Mouse (Mus musculus) neural tube, embryonic 11.5 days (tissue): ENCODE data around the gene Rev1. TPM values are rescaled to one million over a fixed set of nuclear protein-coding genes. Genes with fewer than 3 reads are reported as not detected.

Experiments used
- ATAC-seq: fragments of 200-750 bp; cut with Nextera tagmentation; 2 replicates; pipeline ENCODE4 v1.8.0; 2017; ENCODE audit warnings: moderate number of reproducible peaks, mild to moderate bottlenecking, moderate TSS enrichment, moderate library complexity; ENCODE audit not compliant: insufficient read depth, low FRiP score, low TSS enrichment
- DNase-seq: peaks from one replicate; pipeline ENCODE4 v3.0.0-alpha.2; 2015; ENCODE audit warnings: low spot score
- H3K27ac ChIP-seq: fragments of 300-500 bp; sonication (generic); 2 replicates; pipeline ENCODE4 v1.5.1; 2014; ENCODE audit warnings: low read depth, mild to moderate bottlenecking, low read length
- H3K27me3 ChIP-seq: fragments of 300-500 bp; sonication (generic); 2 replicates; pipeline ENCODE4 v1.6.1; 2014; ENCODE audit warnings: mild to moderate bottlenecking, low read length, mixed read lengths; ENCODE audit not compliant: control insufficient read depth, insufficient read depth
- H3K36me3 ChIP-seq: fragments of 300-500 bp; sonication (generic); 2 replicates; pipeline ENCODE4 v1.6.1; 2014; ENCODE audit warnings: mild to moderate bottlenecking, low read length, moderate library complexity, mixed read lengths; ENCODE audit not compliant: control insufficient read depth, insufficient read depth
- H3K4me1 ChIP-seq: fragments of 300-500 bp; sonication (generic); 2 replicates; pipeline ENCODE4 v1.6.1; 2014; ENCODE audit warnings: low read length, mixed read lengths; ENCODE audit not compliant: control insufficient read depth, insufficient read depth
- H3K4me2 ChIP-seq: fragments of 300-500 bp; sonication (generic); 2 replicates; pipeline ENCODE4 v1.6.1; 2014; ENCODE audit warnings: low read depth, mild to moderate bottlenecking, moderate library complexity
- H3K4me3 ChIP-seq: fragments of 300-500 bp; sonication (generic); 2 replicates; pipeline ENCODE4 v1.5.1; 2014; ENCODE audit warnings: low read depth, low read length
- H3K9ac ChIP-seq: fragments of 300-500 bp; sonication (generic); 2 replicates; pipeline ENCODE4 v1.6.1; 2014; ENCODE audit warnings: mild to moderate bottlenecking, low read length
- H3K9me3 ChIP-seq: fragments of 300-500 bp; sonication (generic); 2 replicates; pipeline ENCODE4 v1.6.1; 2016; ENCODE audit warnings: low read length; ENCODE audit not compliant: control insufficient read depth
- WGBS: fragments of 180-500 bp; shearing (Covaris S2); extraction: QIAGEN DNeasy Blood & Tissue Kit; methylation state at CpG from one replicate; pipeline ENCODE4 v1.1.7; 2014; 5-methylcytosine and 5-hydroxymethylcytosine counted together
- polyA plus RNA-seq: library from polyadenylated mRNA; unstranded; fragments of >200 nt; fragmentation: Nextera tagmentation; extraction: Ambion mirVana; gene quantifications from 2 replicates; pipeline ENCODE4 v1.2.1, GENCODE M21; 2014

The Rev1 gene
- polyA plus RNA-seq, 1 experiment from 2014 or later, result 25.7 TPM

GRCm38 (mm10) chr1:38139396-38139795 is 9.8 kb upstream of the Rev1 start:
- no peak overlapping the region for H3K27ac ChIP-seq
- 88% methylated on average over 2 of the region's 2 CpGs for WGBS
- DNase-seq (no peak), ATAC-seq (no peak)
- no peaks in the 10 kb centered on the region for H3K27me3 ChIP-seq
- no peak overlapping the region for H3K9ac ChIP-seq
- no peak overlapping the region for H3K4me3 ChIP-seq
- no peaks in the 10 kb centered on the region for H3K36me3 ChIP-seq
- H3K4me1 ChIP-seq, result no peaks in the 10 kb centered on the region
- no peak overlapping the region for H3K4me2 ChIP-seq
- no peaks in the 10 kb centered on the region for H3K9me3 ChIP-seq

GRCm38 (mm10) chr1:38132942-38133341 is 3.3 kb upstream of the Rev1 start:
- no peak overlapping the region for H3K4me2 ChIP-seq
- 77% methylated on average over 6 of the region's 6 CpGs for WGBS
- H3K27ac ChIP-seq, result no peak overlapping the region
- H3K4me1 ChIP-seq, result peaks cover 8% of the 10 kb centered on the region; the same call in 1 of the 2 replicates
- no peak overlapping the region for H3K9ac ChIP-seq
- no peak overlapping the region for H3K4me3 ChIP-seq
- H3K27me3 ChIP-seq, result no peaks in the 10 kb centered on the region
- no peaks in the 10 kb centered on the region for H3K36me3 ChIP-seq
- H3K9me3 ChIP-seq, result no peaks in the 10 kb centered on the region
- ATAC-seq (no peak), DNase-seq (no peak)

GRCm38 (mm10) chr1:38130715-38131483 is 1.3 kb upstream of the Rev1 start:
- H3K27me3 ChIP-seq, result no peaks in the 10 kb centered on the region
- no peak for ATAC-seq
- no peaks in the 10 kb centered on the region for H3K36me3 ChIP-seq
- no peak overlapping the region for H3K4me3 ChIP-seq
- no peak overlapping the region for H3K9ac ChIP-seq
- 49% methylated on average over 10 of the region's 10 CpGs for WGBS
- no peak overlapping the region for H3K27ac ChIP-seq
- peaks cover 19% of the 10 kb centered on the region for H3K4me1 ChIP-seq
- peak; percentile 43 for DNase-seq
- H3K9me3 ChIP-seq, result no peaks in the 10 kb centered on the region
- H3K4me2 ChIP-seq, result no peak overlapping the region

- 0% methylated on average over 38 of the region's 68 CpGs for WGBS
- no peaks in the 10 kb centered on the region for H3K27me3 ChIP-seq
- H3K4me1 ChIP-seq, result peaks cover 19% of the 10 kb centered on the region
- H3K9me3 ChIP-seq, result no peaks in the 10 kb centered on the region
- peak overlapping the region; percentile 84 for H3K4me3 ChIP-seq
- ATAC-seq (no peak; the same call in 1 of the 2 replicates), DNase-seq (peak; percentile 63)
- H3K4me2 ChIP-seq, result peak overlapping the region; percentile 88
- no peaks in the 10 kb centered on the region for H3K36me3 ChIP-seq
- H3K9ac ChIP-seq, result peak overlapping the region; percentile 87
- H3K27ac ChIP-seq, result peak overlapping the region; percentile 96
These were observed 623 bp downstream of the Rev1 start for GRCm38 (mm10) chr1:38128919-38129436.

- peaks cover 19% of the 10 kb centered on the region for H3K4me1 ChIP-seq
- H3K27ac ChIP-seq, result no peak overlapping the region
- H3K36me3 ChIP-seq, result no peaks in the 10 kb centered on the region
- H3K9me3 ChIP-seq, result no peaks in the 10 kb centered on the region
- ATAC-seq (no peak), DNase-seq (no peak)
- H3K27me3 ChIP-seq, result no peaks in the 10 kb centered on the region
- H3K4me2 ChIP-seq, result no peak overlapping the region
- no peak overlapping the region for H3K4me3 ChIP-seq
- H3K9ac ChIP-seq, result no peak overlapping the region
These were observed 2.6 kb downstream of the Rev1 start for GRCm38 (mm10) chr1:38127036-38127435.

GRCm38 (mm10) chr1:38126426-38126825 is 3.2 kb downstream of the Rev1 start:
- no peak overlapping the region for H3K4me3 ChIP-seq
- H3K4me1 ChIP-seq, result peaks cover 19% of the 10 kb centered on the region
- H3K27ac ChIP-seq, result no peak overlapping the region
- no peak overlapping the region for H3K4me2 ChIP-seq
- H3K9ac ChIP-seq, result no peak overlapping the region
- WGBS, result 83% methylated on average over 3 of the region's 3 CpGs
- no peak for ATAC-seq
- H3K36me3 ChIP-seq, result no peaks in the 10 kb centered on the region
- no peaks in the 10 kb centered on the region for H3K9me3 ChIP-seq
- H3K27me3 ChIP-seq, result no peaks in the 10 kb centered on the region
- no peak for DNase-seq

- no peak overlapping the region for H3K27ac ChIP-seq
These were observed 5.3 kb downstream of the Rev1 start for GRCm38 (mm10) chr1:38124261-38124660.

GRCm38 (mm10) chr1:38120877-38121276 is 8.7 kb downstream of the Rev1 start:
- Histone ChIP-seq H3K9me3 (no peaks in the 10 kb centered on the region), H3K4me1 (no peaks in the 10 kb centered on the region), H3K4me2 (no peak overlapping the region), H3K27ac (no peak overlapping the region), H3K36me3 (no peaks in the 10 kb centered on the region), H3K4me3 (no peak overlapping the region), H3K9ac (no peak overlapping the region), H3K27me3 (no peaks in the 10 kb centered on the region)
- WGBS, result 83% methylated on average over 5 of the region's 5 CpGs
- no peak for DNase-seq
- no peak for ATAC-seq

More at GRCm38 (mm10) chr1:38124261-38124660, 5.3 kb downstream of the Rev1 start:
- H3K4me3 ChIP-seq, result no peak overlapping the region
- no peak overlapping the region for H3K9ac ChIP-seq
- no peaks in the 10 kb centered on the region for H3K36me3 ChIP-seq
- H3K27me3 ChIP-seq, result no peaks in the 10 kb centered on the region
- H3K4me1 ChIP-seq, result peaks cover 16% of the 10 kb centered on the region
- ATAC-seq (no peak), DNase-seq (no peak)
- no peak overlapping the region for H3K4me2 ChIP-seq
- H3K9me3 ChIP-seq, result no peaks in the 10 kb centered on the region

GRCm38 (mm10) chr1:38118624-38119023 is 11.0 kb downstream of the Rev1 start:
- 91% methylated on average over 2 of the region's 2 CpGs for WGBS
- no peak overlapping the region for H3K4me2 ChIP-seq
- no peak for DNase-seq

More at GRCm38 (mm10) chr1:38118624-38119023, 11.0 kb downstream of the Rev1 start:
- Histone ChIP-seq H3K9ac (no peak overlapping the region), H3K36me3 (no peaks in the 10 kb centered on the region), H3K9me3 (no peaks in the 10 kb centered on the region), H3K27me3 (no peaks in the 10 kb centered on the region), H3K4me1 (no peaks in the 10 kb centered on the region), H3K27ac (no peak overlapping the region), H3K4me3 (no peak overlapping the region)
- no peak for ATAC-seq
